8 mouse cellular contexts compared by ENCODE assay signal in the genomic region with DNA sequence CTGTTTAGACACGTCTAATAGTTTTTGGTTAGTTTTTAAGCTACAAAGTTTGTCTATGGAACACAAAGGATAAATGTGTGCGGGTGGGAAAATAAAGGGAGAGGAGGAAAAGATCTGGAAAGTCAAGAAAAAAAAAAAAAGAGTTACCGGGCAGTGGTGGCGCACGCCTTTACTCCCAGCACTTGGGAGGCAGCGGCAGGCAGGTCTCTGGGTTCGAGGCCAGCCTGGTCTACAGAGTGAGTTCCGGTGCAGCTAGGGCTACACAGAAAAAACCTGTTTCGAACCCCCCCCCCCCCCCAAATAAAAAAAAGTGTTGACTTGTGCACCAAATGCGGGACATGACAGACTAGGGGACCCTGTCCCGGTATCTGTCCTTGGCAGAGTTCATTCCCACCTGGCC. TPM values are rescaled to one million over a fixed set of nuclear protein-coding genes. Genes with fewer than 3 reads are reported as not detected.
A peak's percentile ranks its signal among the peaks of the same experiment; 100 is the strongest.
DNase-seq lines count a peak whose midpoint lies in the region; ATAC-seq lines count a peak whose summit lies in the region.

No protein-coding gene starts in this region.

- no peaks in the 10 kb centered on the region; the same call in 1 of the 2 replicates for H3K36me3 ChIP-seq in lung, embryonic 16.5 days (ENCODE audit: control insufficient read depth, insufficient read depth, low read length)
- no peaks in the 10 kb centered on the region for H3K36me3 ChIP-seq in forebrain, embryonic 13.5 days (ENCODE audit: poor library complexity, severe bottlenecking)
- H3K36me3 ChIP-seq in limb, embryonic 10.5 days: peaks cover 16% of the 10 kb centered on the region
- H3K36me3 ChIP-seq in stomach, embryonic 14.5 days (ENCODE audit: control insufficient read depth, insufficient read depth, low read length): no peaks in the 10 kb centered on the region

- peak overlapping the region; percentile 93 for H3K4me2 ChIP-seq in lung, embryonic 16.5 days (ENCODE audit: low read depth, low read length)
- peak overlapping the region; percentile 83 for H3K4me2 ChIP-seq in forebrain, embryonic 13.5 days
- H3K4me2 ChIP-seq in stomach, embryonic 14.5 days (replicated peaks; ENCODE audit: low read depth, low read length): peak overlapping the region; percentile 29

- peak overlapping the region; percentile 97 for H3K4me3 ChIP-seq in lung, embryonic 16.5 days (ENCODE audit: low read length)
- H3K4me3 ChIP-seq in forebrain, embryonic 13.5 days: peak overlapping the region; percentile 84
- peak overlapping the region; percentile 95 for H3K4me3 ChIP-seq in limb, embryonic 10.5 days
- peak overlapping the region; percentile 87 for H3K4me3 ChIP-seq in stomach, embryonic 14.5 days (ENCODE audit: low read depth, low read length)

- ATAC-seq in lung, embryonic 16.5 days (ENCODE audit: low read depth): peak; percentile 21
- ATAC-seq in forebrain, embryonic 13.5 days: peak; percentile 4
- ATAC-seq in stomach, embryonic 14.5 days (ENCODE audit: insufficient number of reproducible peaks, insufficient read depth, low FRiP score, low read depth): 0 out of 2 replicates have a peak, but pooled peaks have one; percentile 2

- H3K27me3 ChIP-seq in lung, embryonic 16.5 days (ENCODE audit: control insufficient read depth, insufficient read depth, low read depth, low read length): no peaks in the 10 kb centered on the region
- no peaks in the 10 kb centered on the region for H3K27me3 ChIP-seq in forebrain, embryonic 13.5 days
- peaks cover 20% of the 10 kb centered on the region; the same call in 1 of the 2 replicates for H3K27me3 ChIP-seq in limb, embryonic 10.5 days (ENCODE audit: low read depth, poor library complexity, severe bottlenecking)
- H3K27me3 ChIP-seq in stomach, embryonic 14.5 days (ENCODE audit: control insufficient read depth, insufficient read depth, low read length): no peaks in the 10 kb centered on the region

- WGBS in lung, embryonic 16.5 days: 38% methylated on average over 11 of the region's 11 CpGs
- 36% methylated on average over 11 of the region's 11 CpGs for WGBS in forebrain, embryonic 13.5 days
- 45% methylated on average over 11 of the region's 11 CpGs for WGBS in limb, embryonic 10.5 days
- 38% methylated on average over 11 of the region's 11 CpGs for whole genome bisulfite sequencing in stomach, embryonic 14.5 days

- DNase-seq in lung, postnatal 25 days (ENCODE audit: low spot score): no peak
- peak; percentile 32 for DNase-seq in limb, embryonic 10.5 days (ENCODE audit: low spot score)
- DNase-seq in layer of hippocampus, adult 8-10 months (ENCODE audit: low spot score in 2 of 2): no peak
- DNase-seq in layer of hippocampus, adult 11-12 months (ENCODE audit: low spot score): no peak
- DNase-seq in urinary bladder, postnatal 4 days (ENCODE audit: low spot score in 2 of 2): no peak

- H3K9ac ChIP-seq in lung, embryonic 16.5 days (ENCODE audit: low read length): peak overlapping the region; percentile 58
- no peak overlapping the region for H3K9ac ChIP-seq in forebrain, embryonic 13.5 days
- H3K9ac ChIP-seq in stomach, embryonic 14.5 days (replicated peaks; ENCODE audit: low read depth, low read length): no peak overlapping the region

- no peaks in the 10 kb centered on the region for H3K9me3 ChIP-seq in lung, embryonic 16.5 days (ENCODE audit: control insufficient read depth, low read length)
- H3K9me3 ChIP-seq in forebrain, embryonic 13.5 days (replicated peaks): no peaks in the 10 kb centered on the region
- no peaks in the 10 kb centered on the region for H3K9me3 ChIP-seq in limb, embryonic 10.5 days (replicated peaks)
- H3K9me3 ChIP-seq in stomach, embryonic 14.5 days (ENCODE audit: control insufficient read depth, low read depth, low read length): no peaks in the 10 kb centered on the region

- H3K4me1 ChIP-seq in lung, embryonic 16.5 days (replicated peaks; ENCODE audit: control insufficient read depth, insufficient read depth, low read length): peaks cover 8% of the 10 kb centered on the region
- H3K4me1 ChIP-seq in forebrain, embryonic 13.5 days: peaks cover 34% of the 10 kb centered on the region
- H3K4me1 ChIP-seq in limb, embryonic 10.5 days: peaks cover 23% of the 10 kb centered on the region
- peaks cover 8% of the 10 kb centered on the region for H3K4me1 ChIP-seq in stomach, embryonic 14.5 days (ENCODE audit: control insufficient read depth, insufficient read depth, low read length)

- peak overlapping the region; percentile 41 for H3K27ac ChIP-seq in lung, embryonic 16.5 days (ENCODE audit: low read length)
- H3K27ac ChIP-seq in forebrain, embryonic 13.5 days: peak overlapping the region; percentile 72
- H3K27ac ChIP-seq in limb, embryonic 10.5 days: peak overlapping the region; percentile 96
- peak overlapping the region; percentile 97; the same call in 1 of the 2 replicates for H3K27ac ChIP-seq in stomach, embryonic 14.5 days (ENCODE audit: low read length)

RNA-seq across cellular contexts. Expression of a gene that starts 0.5 kb away (rescaled TPM):
- polyA plus RNA-seq in lung, embryonic 16.5 days (2015; fragmentation: Nextera tagmentation; extraction: Ambion mirVana): 9.1 and 10.4 TPM in 2 replicates
- polyA plus RNA-seq in forebrain, embryonic 13.5 days (2015; fragmentation: Nextera tagmentation; extraction: Ambion mirVana): 10.1 and 10.6 TPM in 2 replicates
- 9.9 and 10.2 TPM in 2 replicates for polyA plus RNA-seq in limb, embryonic 10.5 days (2016; fragmentation: Nextera tagmentation; extraction: Ambion mirVana)
- polyA plus RNA-seq in stomach, embryonic 14.5 days (2014; fragmentation: Nextera tagmentation; extraction: Ambion mirVana): 11.6 and 12.8 TPM in 2 replicates
- total RNA-seq in layer of hippocampus, adult 8-10 months (2022): 10 to 100 TPM; 16.4 to 17.8 (median 17.3) TPM

Comparison
In these comparisons a context has a peak if more than half of its experiments do, and no peak if none do; other contexts are left out.
1. H3K27ac ChIP-seq: peak in every context shown above with its lines; median percentile 97 in stomach, embryonic 14.5 days; 96 in limb, embryonic 10.5 days; 72 in forebrain, embryonic 13.5 days; 41 in lung, embryonic 16.5 days.
2. H3K4me2 ChIP-seq: peak in every context shown above with its lines; median percentile 93 in lung, embryonic 16.5 days; 83 in forebrain, embryonic 13.5 days; 29 in stomach, embryonic 14.5 days.